Mouse (Mus musculus) forebrain, embryonic 15.5 days (tissue): ENCODE measurements around the gene Reln. TPM values are rescaled to one million over a fixed set of nuclear protein-coding genes. Genes with fewer than 3 reads are reported as not detected.

Experiments used
- ATAC-seq: fragments of 200-750 bp; cut with Nextera tagmentation; replicated peaks from 2 replicates; pipeline ENCODE4 v1.8.0; 2017; ENCODE audit warnings: mild to moderate bottlenecking, moderate TSS enrichment, moderate library complexity
- H3K27ac ChIP-seq: fragments of 300-500 bp; sonication (generic); replicated peaks from 2 replicates; pipeline ENCODE4 v1.5.1; 2015; ENCODE audit warnings: mild to moderate bottlenecking, inconsistent platforms
- H3K27me3 ChIP-seq: fragments of 300-500 bp; sonication (generic); 2 replicates; pipeline ENCODE4 v1.6.1; 2015; ENCODE audit warnings: inconsistent platforms
- H3K36me3 ChIP-seq: fragments of 300-500 bp; sonication (generic); 2 replicates; pipeline ENCODE4 v1.6.1; 2015; ENCODE audit warnings: mild to moderate bottlenecking, inconsistent platforms
- H3K4me1 ChIP-seq: fragments of 300-500 bp; sonication (generic); 2 replicates; pipeline ENCODE4 v1.6.1; 2015; ENCODE audit warnings: inconsistent platforms
- H3K4me2 ChIP-seq: fragments of 300-500 bp; sonication (generic); replicated peaks from 2 replicates; pipeline ENCODE4 v1.6.1; 2015; ENCODE audit warnings: mild to moderate bottlenecking, inconsistent platforms
- H3K4me3 ChIP-seq: fragments of 300-500 bp; sonication (generic); 2 replicates; pipeline ENCODE4 v1.5.1; 2015; ENCODE audit warnings: mild to moderate bottlenecking, inconsistent platforms
- H3K9ac ChIP-seq: fragments of 300-500 bp; sonication (generic); replicated peaks from 2 replicates; pipeline ENCODE4 v1.6.1; 2015; ENCODE audit warnings: mild to moderate bottlenecking, inconsistent platforms
- H3K9me3 ChIP-seq: fragments of 300-500 bp; sonication (generic); 2 replicates; pipeline ENCODE4 v1.6.1; 2016; ENCODE audit warnings: inconsistent platforms
- WGBS: fragments of 180-500 bp; shearing (Covaris S2); methylation state at CpG from one replicate; pipeline ENCODE4 v1.1.7; 2015; ENCODE audit warnings: mixed read lengths; 5-methylcytosine and 5-hydroxymethylcytosine counted together
- polyA plus RNA-seq: library from polyadenylated mRNA; unstranded; fragments of >200 nt; fragmentation: Nextera tagmentation; extraction: Ambion mirVana; gene quantifications from 2 replicates; pipeline ENCODE4 v1.2.1, GENCODE M21; 2015

Reln gene
- polyA plus RNA-seq, 1 experiment from 2014 or later, result 46.7 TPM

DNA sequence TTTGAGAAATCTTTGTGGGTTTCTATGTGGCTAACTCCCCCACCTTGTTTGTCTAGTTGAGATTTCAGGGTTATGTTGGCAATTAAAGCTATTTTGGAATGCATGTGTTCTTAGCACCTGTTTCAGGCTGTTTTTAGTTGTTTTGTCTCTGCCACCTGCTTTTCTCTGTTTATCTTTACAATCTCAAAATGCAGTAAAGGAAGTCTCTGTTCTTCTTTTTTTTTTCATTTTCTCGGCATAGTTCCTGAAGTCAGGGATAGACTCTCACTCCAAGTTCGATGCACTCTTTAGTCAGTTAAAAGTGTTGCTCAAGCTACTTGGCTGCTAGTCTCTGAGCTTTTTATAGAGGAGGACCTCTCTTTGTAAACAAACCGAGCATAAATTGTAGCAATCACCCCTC lies 320.4 kb downstream of the Reln start:
- no peak overlapping the region for H3K4me3 ChIP-seq
- H3K9ac ChIP-seq, result no peak overlapping the region
- no peaks in the 10 kb centered on the region for H3K4me1 ChIP-seq
- no peak for ATAC-seq
- H3K27me3 ChIP-seq, result no peaks in the 10 kb centered on the region
- no peaks in the 10 kb centered on the region for H3K36me3 ChIP-seq
- no peaks in the 10 kb centered on the region for H3K9me3 ChIP-seq
- no peak overlapping the region for H3K27ac ChIP-seq
- WGBS, result 74% methylated on average over 3 of the region's 3 CpGs
- no peak overlapping the region for H3K4me2 ChIP-seq

DNA sequence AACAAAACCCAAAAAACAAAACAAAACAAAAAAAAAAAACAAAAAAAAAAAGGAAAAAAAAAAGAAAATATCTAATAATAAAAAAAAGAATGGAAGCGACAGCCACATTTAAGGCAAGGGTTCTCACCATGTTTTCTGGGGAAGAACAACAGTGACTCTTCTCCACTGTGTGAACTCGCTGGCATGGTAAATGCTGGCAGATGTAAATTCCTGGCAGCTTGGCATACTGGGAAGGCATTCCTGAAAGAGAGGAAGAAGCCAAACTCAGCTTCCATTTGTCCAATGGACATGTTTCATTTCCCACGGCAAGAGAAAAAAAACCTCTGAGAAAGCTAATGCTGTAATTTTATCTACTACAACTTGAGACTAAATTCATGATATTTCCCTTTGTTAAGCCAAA lies 326.6 kb downstream of the Reln start:
- Histone ChIP-seq H3K9ac (no peak overlapping the region), H3K4me2 (no peak overlapping the region), H3K27me3 (no peaks in the 10 kb centered on the region), H3K4me1 (no peaks in the 10 kb centered on the region), H3K4me3 (no peak overlapping the region), H3K36me3 (no peaks in the 10 kb centered on the region), H3K27ac (no peak overlapping the region), H3K9me3 (no peaks in the 10 kb centered on the region)
- ATAC-seq, result no peak
- WGBS, result 74% methylated on average over 3 of the region's 3 CpGs

DNA sequence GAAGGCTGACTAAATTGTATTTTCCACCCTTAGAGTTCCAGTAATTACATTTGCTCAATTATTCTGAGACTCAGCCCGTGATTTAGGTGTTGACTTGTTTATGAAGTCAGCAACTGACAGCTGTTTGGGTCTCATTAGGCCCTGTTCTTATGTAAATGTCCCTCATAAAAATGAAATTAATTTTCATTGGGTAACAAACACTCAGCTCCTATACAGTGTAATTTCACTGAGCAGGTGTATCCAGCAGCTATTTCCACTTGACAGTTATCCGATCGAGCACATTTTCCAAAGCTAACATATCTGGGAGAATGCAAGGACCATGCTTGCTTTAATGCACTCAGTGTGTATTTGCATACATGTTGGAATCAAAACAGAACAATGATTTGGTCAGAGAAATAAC lies 330.0 kb downstream of the Reln start:
- H3K36me3 ChIP-seq, result no peaks in the 10 kb centered on the region
- H3K4me2 ChIP-seq, result no peak overlapping the region
- H3K4me3 ChIP-seq, result no peak overlapping the region
- no peak for ATAC-seq
- H3K9me3 ChIP-seq, result no peaks in the 10 kb centered on the region
- no peak overlapping the region for H3K9ac ChIP-seq
- H3K4me1 ChIP-seq, result no peaks in the 10 kb centered on the region
- H3K27ac ChIP-seq, result no peak overlapping the region
- 60% methylated on average over 3 of the region's 3 CpGs for WGBS
- H3K27me3 ChIP-seq, result no peaks in the 10 kb centered on the region

DNA sequence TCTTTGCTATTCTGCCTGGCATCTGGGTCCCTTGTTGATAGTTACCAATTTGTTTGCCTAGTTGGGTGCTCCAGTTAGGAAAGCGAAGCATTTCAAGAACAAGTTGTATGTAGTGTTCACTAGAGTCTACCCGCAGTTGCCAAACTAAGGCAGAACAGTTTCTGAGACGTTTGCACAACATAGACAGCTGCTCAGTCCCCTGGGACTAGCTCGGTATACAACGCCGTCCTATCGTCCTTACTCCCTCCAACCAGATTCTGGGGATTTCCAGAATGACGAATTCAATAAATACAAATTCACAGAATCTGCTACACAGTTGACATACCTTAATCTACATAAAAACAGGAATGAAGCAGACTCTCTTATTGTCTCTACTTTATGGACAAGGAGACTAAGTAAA lies 335.4 kb downstream of the Reln start:
- Histone ChIP-seq H3K36me3 (no peaks in the 10 kb centered on the region), H3K4me3 (no peak overlapping the region), H3K4me1 (no peaks in the 10 kb centered on the region), H3K9ac (no peak overlapping the region), H3K9me3 (no peaks in the 10 kb centered on the region), H3K27me3 (no peaks in the 10 kb centered on the region), H3K27ac (no peak overlapping the region), H3K4me2 (no peak overlapping the region)
- WGBS, result 81% methylated on average over 8 of the region's 8 CpGs
- ATAC-seq, result no peak

DNA sequence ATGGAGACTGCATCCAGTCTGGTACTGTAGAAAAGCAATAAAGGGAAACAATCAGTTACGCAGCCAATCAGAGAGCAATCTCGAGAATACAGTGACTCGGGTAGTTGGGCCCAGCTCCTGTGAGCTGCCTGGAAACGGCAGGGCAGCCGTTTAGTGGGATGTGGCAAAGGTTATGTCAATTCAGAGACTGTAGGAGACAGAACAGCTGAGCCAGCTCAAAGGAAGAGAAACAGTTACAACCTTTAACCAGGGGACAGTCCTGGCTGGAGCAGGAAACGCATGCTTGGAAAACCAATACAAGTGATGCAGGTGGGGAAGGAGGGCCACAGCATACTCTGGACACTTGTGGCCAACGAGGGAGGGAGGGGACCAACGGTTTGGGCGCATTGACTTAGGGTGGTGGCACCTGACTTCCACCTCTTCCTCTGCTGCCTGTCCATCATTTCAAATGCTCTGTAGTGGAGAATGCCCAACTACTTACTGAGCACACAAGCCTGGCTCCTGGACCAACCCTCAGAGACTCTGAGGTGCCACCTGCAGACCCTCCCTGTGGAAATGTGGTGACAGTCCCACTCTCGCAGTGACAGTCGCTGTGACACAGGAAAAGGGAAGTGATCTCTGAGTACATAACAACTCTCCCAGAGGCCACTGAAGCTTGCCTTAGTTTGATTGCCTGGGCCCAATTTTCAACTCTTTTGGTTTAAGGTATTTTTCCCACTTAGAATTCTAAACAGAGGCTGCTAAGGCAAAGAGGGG lies 337.0 kb downstream of the Reln start:
- H3K4me2 ChIP-seq, result no peak overlapping the region
- no peak overlapping the region for H3K4me3 ChIP-seq
- ATAC-seq, result no peak
- WGBS, result 75% methylated on average over 11 of the region's 11 CpGs
- H3K9me3 ChIP-seq, result no peaks in the 10 kb centered on the region
- H3K36me3 ChIP-seq, result no peaks in the 10 kb centered on the region
- H3K4me1 ChIP-seq, result no peaks in the 10 kb centered on the region
- H3K27ac ChIP-seq, result no peak overlapping the region
- H3K9ac ChIP-seq, result no peak overlapping the region
- H3K27me3 ChIP-seq, result no peaks in the 10 kb centered on the region

DNA sequence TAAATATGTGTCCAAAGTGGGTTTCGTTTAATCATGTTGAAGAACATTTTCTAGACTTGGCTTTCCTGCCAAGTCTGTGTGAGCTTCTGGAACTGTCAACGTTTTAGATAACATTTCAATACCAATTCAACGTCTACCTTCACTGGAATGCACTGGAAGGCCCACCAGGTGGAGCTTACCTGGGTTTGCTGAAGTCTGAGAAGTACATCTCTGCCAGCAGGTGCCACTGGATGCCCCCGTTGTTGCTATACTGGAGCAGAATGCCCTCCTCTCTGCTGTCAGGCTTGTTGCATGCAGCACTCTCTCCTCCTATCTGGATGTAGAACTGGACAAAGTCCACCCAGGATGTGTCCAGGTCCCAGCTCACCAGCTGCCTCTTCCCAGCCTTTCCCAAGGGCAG lies 340.6 kb downstream of the Reln start:
- no peak for ATAC-seq
- Histone ChIP-seq H3K27me3 (no peaks in the 10 kb centered on the region), H3K4me3 (no peak overlapping the region), H3K4me2 (no peak overlapping the region), H3K4me1 (no peaks in the 10 kb centered on the region), H3K27ac (no peak overlapping the region), H3K9me3 (no peaks in the 10 kb centered on the region), H3K36me3 (no peaks in the 10 kb centered on the region), H3K9ac (no peak overlapping the region)
- WGBS, result 87% methylated on average over 4 of the region's 4 CpGs

DNA sequence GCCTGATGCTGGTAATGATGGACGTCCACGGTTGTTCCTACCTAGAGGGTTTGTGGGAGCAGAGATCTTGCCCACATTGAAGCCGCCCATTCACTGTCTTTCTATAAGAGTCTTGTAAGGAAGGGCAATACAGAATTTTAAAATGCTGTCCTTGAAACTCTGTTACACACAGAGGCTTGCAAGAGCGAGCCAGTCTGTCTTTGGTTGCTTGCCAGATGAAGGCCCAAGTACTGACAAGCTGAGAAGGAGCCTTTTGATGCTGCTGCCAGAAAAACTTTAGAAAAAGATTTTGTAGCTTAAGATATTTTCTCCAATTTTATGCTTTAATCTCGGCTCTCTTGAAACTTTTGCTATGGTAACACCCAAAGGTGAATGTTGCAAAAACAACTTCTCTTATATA lies 356.8 kb downstream of the Reln start:
- no peak overlapping the region for H3K27ac ChIP-seq
- ATAC-seq, result no peak
- WGBS, result 73% methylated on average over 5 of the region's 5 CpGs
- no peak overlapping the region for H3K9ac ChIP-seq
- H3K36me3 ChIP-seq, result no peaks in the 10 kb centered on the region
- no peak overlapping the region for H3K4me3 ChIP-seq
- H3K4me1 ChIP-seq, result 0 out of 2 replicates have a peak, but pooled peaks cover 5% of the 10 kb centered on the region
- H3K4me2 ChIP-seq, result no peak overlapping the region
- H3K27me3 ChIP-seq, result no peaks in the 10 kb centered on the region
- H3K9me3 ChIP-seq, result no peaks in the 10 kb centered on the region

DNA sequence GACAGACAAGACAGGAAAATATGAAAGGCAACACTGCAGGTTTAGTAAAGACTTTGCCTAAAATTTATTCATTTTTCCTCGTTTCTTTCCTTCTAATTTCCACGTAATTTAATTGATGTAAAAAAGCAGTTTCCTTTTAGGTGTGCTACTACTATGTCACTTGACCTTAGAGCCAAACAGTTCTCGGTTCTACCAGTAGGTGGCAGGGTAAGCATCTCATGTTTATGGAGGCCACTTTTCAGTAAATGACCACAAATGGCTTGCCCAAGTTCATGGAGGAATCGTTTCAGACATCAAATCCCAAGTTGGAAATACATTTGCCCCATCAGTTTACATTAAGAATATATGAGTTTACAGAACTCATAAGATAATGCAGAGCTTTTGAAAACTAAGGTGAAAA lies 358.2 kb downstream of the Reln start:
- H3K4me1 ChIP-seq, result 0 out of 2 replicates have a peak, but pooled peaks cover 5% of the 10 kb centered on the region
- H3K27me3 ChIP-seq, result no peaks in the 10 kb centered on the region
- H3K9me3 ChIP-seq, result no peaks in the 10 kb centered on the region
- no peak overlapping the region for H3K9ac ChIP-seq
- H3K36me3 ChIP-seq, result no peaks in the 10 kb centered on the region
- H3K4me2 ChIP-seq, result no peak overlapping the region
- H3K27ac ChIP-seq, result no peak overlapping the region
- 57% methylated on average over 4 of the region's 4 CpGs for WGBS
- ATAC-seq, result no peak
- H3K4me3 ChIP-seq, result no peak overlapping the region

DNA sequence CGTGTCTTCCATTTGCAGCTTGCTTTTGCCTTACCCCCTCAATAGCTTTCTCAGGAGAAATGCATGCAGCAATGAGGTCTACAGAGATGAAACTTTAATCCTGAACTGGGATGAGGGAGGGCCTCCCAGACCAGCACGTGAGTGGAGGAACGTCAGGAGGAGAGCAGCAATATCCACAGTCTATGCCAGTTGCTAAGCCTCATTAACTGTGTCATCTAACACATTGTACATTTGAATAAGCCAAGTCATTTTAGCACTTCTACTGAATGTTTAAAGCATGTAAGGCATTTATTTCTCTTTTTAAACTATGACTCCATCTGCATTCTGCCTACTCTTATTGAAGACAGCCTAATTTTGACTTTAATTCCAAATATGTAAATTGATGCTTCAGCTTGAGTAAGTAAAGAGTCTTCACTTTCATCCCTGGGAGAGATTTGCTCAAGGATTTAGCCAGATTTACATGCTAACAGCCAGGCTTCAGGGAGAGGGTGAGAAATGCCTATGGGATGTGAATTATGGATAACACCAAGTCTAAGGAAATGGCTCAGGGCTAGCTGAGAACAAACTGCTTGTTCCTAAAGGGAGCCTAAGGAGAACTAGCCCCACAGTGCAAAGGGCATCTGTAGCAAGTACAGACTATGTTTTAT lies 361.4 kb downstream of the Reln start:
- Histone ChIP-seq H3K4me2 (no peak overlapping the region), H3K27me3 (no peaks in the 10 kb centered on the region), H3K4me3 (no peak overlapping the region), H3K4me1 (0 out of 2 replicates have a peak, but pooled peaks cover 5% of the 10 kb centered on the region), H3K36me3 (no peaks in the 10 kb centered on the region), H3K9me3 (no peaks in the 10 kb centered on the region), H3K27ac (peak overlapping the region; percentile 20; the same call in 1 of the 2 replicates), H3K9ac (no peak overlapping the region)
- WGBS, result 54% methylated on average over 3 of the region's 3 CpGs
- ATAC-seq, result peak; percentile 87

DNA sequence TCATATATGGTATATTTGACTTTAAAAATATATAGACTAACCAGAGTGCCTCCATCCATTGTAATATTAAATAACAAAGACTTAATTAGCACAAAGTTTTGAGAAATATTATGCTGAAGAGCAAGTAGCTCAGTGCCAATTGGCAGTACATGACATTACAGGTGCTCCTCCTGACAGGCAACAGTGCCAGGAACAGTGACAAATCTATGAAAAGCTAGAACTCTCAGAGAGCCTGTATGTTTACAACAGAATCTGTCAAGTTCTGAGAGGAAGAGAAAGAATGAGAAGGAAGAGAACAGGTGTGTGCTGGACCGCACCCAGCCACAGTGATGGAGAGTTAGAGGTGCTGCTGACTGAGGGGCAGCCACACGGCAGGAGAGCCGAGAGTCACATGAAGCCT lies 363.3 kb downstream of the Reln start:
- Histone ChIP-seq H3K9me3 (no peaks in the 10 kb centered on the region), H3K4me3 (no peak overlapping the region), H3K36me3 (no peaks in the 10 kb centered on the region), H3K4me2 (no peak overlapping the region), H3K27ac (no peak overlapping the region), H3K9ac (no peak overlapping the region), H3K27me3 (no peaks in the 10 kb centered on the region), H3K4me1 (0 out of 2 replicates have a peak, but pooled peaks cover 5% of the 10 kb centered on the region)
- no peak for ATAC-seq
- WGBS, result 84% methylated on average over 3 of the region's 3 CpGs

DNA sequence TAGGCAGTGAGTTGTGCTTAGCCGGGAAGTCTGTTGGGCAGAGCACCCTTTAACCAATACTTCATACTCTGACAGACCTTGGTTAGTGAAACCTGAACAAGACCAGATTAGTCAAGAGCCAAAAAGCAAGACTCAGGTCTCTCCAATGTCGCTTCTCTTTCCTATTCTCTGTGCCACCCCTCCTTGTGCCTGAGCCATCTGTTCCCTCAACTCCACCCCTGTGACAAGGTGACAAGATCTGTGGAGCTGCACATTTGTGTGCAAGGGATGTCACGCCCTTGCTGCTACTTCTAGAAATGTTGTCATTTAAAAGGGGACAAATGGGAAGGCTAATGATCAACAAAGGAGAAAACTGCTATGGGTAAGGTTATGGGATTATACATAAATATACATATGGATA lies 364.0 kb downstream of the Reln start:
- no peaks in the 10 kb centered on the region for H3K9me3 ChIP-seq
- H3K9ac ChIP-seq, result no peak overlapping the region
- no peak overlapping the region for H3K4me3 ChIP-seq
- no peak for ATAC-seq
- no peak overlapping the region for H3K27ac ChIP-seq
- 0 out of 2 replicates have a peak, but pooled peaks cover 5% of the 10 kb centered on the region for H3K4me1 ChIP-seq
- no peaks in the 10 kb centered on the region for H3K27me3 ChIP-seq
- no peaks in the 10 kb centered on the region for H3K36me3 ChIP-seq
- WGBS, result 71% methylated on average over 3 of the region's 3 CpGs
- no peak overlapping the region for H3K4me2 ChIP-seq

DNA sequence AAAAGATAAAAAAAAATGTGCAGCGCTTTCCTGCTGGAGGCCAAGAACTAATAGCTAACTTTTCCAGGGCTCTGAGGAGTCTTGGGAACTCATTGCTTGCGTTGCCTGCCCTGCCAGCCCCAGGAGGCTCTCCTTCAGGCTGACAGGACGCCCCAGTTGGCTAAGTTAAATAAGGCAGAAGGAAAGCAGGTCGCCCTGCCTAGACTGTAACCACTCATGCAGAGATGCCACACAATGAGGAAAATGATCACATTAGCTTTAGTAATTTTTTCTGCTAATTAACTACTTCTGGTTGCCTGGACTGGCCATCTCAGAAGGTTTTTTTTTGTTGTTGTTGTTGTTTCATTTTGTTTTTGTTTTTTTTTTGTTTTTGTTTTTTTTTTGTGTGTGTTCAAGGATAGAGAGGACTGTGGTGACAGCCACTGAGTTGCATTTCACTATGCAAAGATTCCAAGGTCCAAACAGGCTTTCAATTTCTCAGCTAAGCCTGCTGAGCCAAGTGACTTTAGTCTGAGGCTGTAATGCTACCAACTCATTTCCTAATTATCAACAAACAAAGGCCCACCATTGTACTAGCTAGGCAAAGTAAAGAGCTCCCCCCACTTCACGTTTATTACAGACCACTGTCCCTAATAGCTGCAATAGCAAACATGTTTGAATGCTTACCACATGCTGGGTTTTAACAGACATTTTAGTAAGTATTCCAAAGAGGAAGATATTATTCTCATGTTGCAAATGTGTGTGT lies 371.1 kb downstream of the Reln start:
- H3K27ac ChIP-seq, result no peak overlapping the region
- H3K27me3 ChIP-seq, result 0 out of 2 replicates have a peak, but pooled peaks cover 3% of the 10 kb centered on the region
- H3K4me3 ChIP-seq, result no peak overlapping the region
- no peaks in the 10 kb centered on the region for H3K9me3 ChIP-seq
- H3K4me1 ChIP-seq, result no peaks in the 10 kb centered on the region; the same call in 1 of the 2 replicates
- no peak overlapping the region for H3K9ac ChIP-seq
- WGBS, result 8% methylated on average over 5 of the region's 5 CpGs
- no peak for ATAC-seq
- no peaks in the 10 kb centered on the region for H3K36me3 ChIP-seq
- H3K4me2 ChIP-seq, result no peak overlapping the region
